Mouse (Mus musculus): ENCODE measurements around the gene Elmo1.

DNA sequence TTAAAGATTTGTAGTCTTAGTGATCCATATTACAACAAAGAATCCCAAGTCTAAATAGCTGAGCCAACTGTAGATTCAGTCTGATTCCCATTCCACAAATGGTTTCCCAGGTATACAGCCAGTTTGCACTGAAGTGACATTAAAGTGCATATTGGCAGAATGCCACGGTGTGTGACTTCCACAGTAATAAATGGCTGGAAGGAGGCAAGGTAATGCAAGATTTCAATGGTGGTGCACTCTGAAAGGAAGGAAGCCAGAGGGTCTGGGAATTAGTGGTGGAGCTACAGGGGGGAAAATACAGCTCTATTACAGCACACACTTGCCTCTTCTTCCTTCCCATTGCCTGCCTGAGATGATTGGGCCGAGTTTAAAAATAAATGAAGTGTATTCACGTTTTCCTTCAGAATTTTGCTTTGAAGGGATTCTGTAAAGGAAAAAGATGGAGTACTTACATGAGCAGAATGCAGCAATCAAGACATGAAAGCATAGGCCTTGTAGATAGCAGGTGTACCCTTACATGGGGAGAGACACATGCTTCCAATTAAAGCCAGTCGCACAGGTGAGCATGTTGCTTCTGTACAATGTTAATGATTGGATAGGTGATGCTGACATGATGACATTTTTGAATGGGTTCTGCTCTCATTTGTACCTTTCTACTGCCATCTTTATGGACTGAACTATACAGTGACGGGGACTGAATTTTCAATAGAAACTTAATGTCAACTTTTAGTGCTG lies 400.6 kb downstream of the Elmo1 start:
- TF ChIP-seq CTCF (IDR thresholded peaks at IDR 0.05; ENCODE audit: extremely low read depth, insufficient read depth, low read length) (no peak), POLR2A (IDR thresholded peaks at IDR 0.05; ENCODE audit: extremely low read depth, insufficient read depth, low read length) (no peak)

Measured in cortical plate, adult 2 months (tissue).